Mouse (Mus musculus) heart, adult 8-10 months (tissue): ENCODE results near the gene Tbc1d24. TPM values are rescaled to one million over a fixed set of nuclear protein-coding genes. Genes with fewer than 3 reads are reported as not detected.

Experiments
- DNase-seq: peaks from one replicate; pipeline ENCODE4 v3.0.0; 2022; ENCODE audit warnings: low spot score
- total RNA-seq, 4 experiments: library from RNA; stranded (reverse); gene quantifications; 2 replicates each; pipeline ENCODE4 v1.2.4; 2022

Tbc1d24 gene
- total RNA-seq, 4 experiments from 2014 or later: 11.5 to 14.5 (median 12.6) TPM

DNA sequence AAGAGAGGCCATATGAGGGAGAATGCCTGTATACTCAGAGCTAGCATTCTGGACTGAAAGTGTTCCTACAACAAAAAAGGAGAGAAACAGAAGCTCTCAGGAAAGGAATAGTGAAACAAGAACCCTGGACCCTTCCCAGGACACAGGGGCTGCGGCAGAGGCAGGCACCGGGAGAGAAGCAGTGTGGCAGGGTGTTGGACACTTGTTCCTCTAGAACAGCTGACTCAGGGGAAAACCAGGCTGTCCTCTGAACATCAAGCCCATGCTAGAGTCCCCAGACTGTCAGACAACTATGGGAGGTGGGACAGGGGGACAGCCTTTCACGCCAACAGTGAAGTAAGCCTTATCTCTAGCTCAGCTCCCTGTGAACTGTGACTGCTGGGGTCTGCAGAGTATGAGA, 5.2 kb upstream of the Tbc1d24 start:
- DNase-seq: no peak

DNA sequence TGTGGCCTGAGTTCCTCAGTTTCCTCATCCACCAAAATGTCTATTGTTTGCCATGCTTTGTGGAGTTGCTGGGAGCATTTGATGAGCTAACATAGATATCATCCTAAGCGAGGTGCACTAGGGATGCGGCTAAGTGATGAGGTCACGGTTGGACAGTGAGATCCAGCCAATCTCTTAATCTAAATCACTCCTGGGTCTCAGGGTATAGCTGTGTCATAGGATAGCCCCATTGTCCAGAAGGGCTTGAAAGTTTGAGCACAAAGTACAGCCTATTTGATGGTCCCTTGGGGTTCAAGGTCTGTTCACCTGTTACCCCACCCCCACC, 4.5 kb upstream of the Tbc1d24 start:
- DNase-seq: no peak

DNA sequence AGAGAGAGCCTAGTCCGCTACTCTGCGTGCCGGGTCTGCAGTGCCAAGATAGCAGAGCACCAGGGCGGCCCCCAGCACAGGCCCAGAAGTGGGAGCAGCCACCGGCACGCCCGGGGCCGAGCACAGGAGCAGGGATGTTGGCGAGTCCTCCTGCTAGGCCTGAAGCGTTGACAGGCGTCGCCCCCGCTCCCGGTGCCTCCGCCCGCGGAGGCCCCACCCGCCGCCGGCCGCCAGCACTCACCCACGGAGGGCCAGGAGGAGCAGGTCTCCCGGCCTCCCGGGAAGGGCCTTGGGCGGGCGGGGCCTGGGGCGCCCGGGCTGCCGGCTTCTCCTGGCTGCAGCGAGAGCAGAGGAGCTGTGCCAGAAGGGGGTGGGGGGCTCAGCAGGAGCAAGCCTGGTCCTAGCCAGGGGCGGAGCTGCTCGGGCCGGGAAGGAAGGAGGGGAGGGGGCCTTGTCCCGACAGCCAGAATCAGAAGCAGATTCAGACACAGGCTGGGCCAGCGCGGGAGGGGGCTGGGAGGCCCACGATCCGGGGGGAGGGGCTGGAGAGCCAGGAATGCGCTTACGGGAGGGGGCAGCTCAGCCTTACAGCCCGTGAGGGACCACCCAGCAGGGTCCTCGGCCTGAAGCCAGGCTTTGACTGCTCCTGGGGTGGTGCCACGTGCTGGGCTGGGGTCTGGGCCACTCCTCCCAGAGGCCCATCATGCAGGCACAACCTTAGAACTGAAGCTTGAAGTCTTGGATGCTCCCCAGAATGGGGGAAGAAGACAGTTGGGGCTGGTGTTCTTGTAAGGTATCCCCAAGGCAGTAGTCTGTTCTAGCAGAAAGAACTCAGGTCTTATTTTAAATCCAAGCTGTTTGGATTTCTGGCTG, 3.9 kb upstream of the Tbc1d24 start, which contains the start of gene Ntn3:
Gene Ntn3 (minus strand): TSS at position 489 of the 873 bp plus-strand sequence.
- DNase-seq: no peak

DNA sequence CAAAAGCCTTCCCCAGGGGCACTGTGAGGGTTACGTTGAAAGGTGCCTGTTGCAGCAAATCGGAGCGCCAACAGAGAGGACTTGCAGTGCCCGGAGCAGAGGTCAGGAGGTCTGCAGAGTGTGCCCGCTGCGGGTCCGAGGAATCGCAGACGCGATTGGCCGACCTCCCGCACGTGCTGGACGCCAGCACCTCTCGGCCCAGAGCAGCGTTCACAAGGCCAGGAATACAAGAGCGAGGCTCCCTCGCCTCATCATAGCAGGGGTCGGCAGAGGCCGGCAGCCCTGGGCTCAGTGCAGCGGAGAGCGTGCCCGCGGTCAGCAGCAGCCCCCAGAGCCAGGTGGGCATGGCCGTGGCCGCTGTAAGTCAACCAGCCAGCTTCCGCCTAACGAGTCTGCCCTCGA, 3.3 kb upstream of the Tbc1d24 start:
- no peak for DNase-seq

DNA sequence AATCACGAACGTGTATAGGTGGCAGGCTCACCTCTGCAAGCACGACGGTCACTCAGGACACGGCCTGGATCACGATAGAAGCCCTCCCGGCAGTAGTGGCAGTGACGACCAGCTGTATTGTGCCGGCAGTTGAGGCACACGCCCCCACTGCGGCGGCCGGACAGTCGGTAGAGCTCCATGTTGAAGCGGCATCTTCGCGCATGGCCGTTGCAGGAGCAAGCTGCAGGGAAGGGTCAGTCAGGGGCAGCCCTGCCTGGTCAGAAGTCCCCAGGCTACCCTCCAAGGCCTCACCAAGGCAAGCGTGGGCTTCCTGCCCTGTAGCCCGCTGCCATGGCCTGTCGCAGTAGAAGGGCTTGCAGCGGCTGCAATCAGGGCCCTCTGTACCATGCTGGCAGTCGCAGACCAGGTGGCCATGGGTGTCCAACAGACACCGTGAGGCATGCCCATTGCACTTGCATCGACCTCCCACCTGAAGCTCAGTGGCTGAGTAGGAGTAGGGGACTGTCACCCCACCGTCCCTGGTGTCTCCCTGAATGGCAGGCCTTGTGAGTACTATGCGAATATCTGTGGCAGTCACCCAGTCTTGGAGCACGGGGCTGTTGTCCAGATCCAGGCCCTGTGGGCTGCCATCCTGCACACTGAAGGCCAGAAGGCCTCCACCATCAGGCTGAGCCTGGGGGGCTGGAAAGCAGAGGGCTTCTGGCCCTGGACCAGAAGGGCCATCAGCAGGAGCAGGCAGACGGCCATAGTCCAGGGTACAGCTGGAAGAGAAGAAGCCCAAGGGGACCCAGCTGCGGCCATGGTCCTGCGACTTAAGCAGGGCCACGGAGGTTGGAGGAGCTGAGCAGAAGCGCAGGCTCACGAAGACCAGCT, 2.6 kb upstream of the Tbc1d24 start:
- no peak for DNase-seq

DNA sequence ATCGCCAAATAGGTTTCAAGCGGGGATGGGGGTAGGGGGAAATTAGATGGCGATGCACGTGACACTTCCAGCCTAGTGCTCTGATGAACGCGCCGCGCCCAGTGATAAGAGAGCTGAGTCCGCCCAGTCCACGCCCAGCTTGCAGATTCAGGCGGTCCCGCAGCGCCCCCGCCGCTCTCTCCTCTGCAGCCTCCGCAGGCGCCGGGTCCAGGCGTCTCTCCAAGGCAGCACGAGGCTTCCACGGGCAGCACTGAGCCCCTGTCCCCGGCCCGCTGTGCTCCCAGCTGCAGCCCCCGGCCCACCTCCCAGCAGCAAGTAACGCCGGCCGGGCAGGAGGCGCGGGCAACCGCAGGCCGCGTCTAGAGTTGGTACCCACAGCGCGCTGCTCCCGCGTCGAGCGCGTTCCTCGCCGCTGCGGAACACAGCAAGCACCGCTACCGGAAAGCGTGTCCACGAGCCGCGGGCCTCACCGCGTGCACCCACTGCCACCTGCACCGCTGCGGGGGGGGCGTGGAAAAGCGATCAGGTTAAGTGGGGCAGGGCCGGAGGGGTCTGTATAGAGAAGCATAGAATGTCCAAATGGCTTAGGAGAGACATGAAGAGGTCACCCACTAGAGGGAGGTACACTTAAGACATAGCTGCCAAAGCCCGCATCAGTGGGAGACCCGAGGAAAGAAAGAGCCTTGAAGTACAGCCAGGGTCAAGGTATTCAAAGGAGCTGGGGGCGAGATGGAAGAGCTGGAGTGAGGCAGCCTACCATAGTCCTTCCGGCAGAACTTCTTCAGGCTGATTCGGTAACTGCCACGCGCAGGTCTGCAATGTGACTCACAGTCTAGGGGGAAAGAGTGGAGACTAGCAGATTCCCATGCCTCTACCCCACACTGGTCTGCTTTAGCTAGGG, 1.3 kb upstream of the Tbc1d24 start:
- DNase-seq: no peak

DNA sequence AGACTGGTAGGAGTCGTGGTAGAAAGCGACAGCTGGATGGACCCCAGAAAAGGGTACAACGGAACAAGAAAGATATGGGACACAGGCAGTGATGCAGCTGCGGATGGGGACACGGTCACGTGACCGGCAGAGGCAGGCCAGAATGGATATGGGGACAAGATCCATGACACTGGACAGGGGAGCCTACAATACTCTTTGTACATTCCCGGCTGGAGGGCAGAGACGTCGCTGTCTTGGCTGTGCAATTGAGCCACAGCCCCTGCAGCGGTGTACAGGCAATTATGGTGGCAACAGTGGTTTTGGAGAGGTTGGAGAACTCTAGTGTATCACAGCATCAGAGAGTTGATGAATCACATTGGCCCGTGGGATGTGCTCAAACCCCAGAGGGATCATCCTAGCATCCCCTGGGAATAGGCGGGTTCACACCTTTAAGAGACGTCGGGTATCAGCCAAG, 573 bp upstream of the Tbc1d24 start:
- no peak for DNase-seq

DNA sequence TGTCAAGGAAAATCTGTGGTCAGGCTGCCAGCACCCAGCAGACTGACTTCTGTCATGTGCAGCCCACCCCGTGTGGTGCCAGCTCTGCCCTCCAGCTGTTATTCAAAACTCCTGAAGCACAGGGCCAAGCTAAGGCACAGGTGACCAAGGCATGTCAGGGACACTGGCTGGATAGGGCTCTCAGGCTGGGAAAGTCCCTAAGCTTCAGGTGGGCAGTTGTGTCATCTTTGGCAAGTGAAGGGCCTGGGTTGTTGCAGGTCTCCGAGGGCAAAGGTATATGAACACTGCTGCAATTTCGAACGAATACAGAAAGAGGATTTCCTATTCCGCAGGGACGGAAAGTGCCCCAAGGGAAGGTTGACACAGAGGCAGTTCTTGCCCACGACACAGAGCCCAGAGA, 516 bp downstream of the Tbc1d24 start:
- no peak for DNase-seq

DNA sequence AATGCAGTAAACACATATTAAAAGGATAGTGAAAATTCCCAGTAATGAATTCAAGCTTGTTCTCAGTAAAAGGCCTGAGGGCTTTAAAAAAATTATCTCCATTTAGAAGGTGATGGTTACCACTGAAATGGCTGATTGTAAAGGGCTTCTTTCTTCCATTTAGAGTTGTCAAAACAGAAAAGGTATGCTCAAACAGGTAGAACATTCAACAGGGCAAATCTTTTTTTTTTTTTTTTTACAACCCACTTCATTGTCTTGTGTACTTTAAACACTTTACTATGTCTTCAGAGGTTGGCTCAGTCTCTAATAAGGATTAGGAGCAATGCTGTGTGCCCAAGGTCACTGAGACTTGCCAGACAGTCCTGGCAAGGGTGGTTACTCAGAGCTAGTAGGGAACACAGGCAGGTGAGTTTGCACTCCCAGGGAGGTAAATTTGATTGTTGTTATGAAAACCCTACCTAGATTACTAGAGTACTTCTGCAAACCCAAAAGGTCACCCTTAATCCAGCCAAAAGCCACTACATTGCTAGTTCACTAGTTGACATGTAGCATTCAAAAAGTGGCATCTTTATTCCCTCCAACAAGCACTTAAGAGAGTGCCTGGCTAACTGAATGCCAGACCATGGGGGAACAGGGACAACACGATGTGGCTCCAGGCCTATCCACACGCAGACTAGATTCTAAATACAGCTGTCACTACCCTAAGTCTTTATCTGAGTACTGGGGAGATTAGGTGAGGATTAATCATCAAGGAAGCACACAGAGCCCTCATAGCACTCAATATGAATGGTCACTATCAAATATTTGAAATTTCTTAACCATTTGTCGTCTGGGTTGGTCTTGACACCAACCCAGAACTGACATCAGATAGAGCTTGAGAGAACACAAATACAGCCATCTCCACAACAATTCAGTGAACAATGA, 1.5 kb downstream of the Tbc1d24 start:
- DNase-seq: no peak

DNA sequence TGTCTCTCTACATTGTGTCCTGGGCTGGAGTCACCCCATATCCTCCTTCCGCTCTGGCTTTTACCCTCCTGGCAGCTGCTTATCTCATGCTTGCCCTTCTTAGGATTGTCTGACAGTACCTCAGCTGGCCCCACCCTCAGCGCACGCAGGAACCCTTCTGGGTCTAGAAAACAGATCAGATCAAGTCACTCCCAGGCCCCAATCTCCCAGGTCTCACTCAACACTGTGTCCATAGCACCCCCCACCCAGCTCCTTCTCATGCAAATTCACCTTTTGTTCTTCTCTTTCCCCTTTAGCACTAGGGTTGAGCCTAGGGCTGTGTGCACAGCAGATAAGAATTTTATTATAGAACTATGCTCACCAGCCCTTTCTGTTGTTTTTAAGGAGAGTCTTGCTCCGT, 2.3 kb downstream of the Tbc1d24 start:
- no peak for DNase-seq

DNA sequence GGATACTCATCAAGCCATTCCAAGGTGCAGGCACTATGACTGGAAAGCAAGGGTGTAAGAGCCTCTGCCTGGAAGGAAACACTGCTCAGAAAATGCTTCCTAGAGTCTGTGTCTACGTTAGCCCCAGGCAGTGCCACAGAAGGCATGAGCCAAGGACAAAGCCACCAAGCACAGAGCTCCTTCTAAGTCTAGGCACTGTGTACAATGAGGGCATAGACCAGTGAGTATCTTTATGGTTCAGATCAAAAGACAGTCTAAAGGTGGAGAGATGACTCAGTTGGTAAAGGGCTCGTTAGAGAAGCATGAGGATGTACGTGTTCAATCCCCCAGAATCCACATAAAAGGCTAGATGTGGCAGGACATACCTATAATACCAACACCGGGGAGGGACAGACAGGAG, 4.3 kb downstream of the Tbc1d24 start:
- no peak for DNase-seq

DNA sequence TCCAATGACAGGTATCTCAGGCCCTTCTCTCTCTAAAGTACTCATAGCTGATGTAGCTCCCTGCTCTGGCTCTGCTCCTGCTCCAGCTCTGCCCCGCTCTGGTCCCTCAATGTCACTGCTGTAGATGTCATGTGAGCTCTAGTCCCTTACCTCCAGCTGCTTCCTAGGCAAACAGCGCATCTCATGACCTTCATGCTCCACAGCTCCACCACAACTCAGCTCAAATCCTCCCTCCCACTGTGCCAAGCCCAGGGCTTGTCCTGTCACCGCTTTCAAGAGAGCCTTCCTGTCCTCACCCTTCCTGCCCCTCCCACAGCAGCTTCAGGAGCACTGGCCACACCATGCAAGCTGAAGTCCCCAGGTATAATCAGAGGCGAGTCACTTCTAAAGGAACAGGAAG, 5.6 kb downstream of the Tbc1d24 start:
- DNase-seq: no peak

DNA sequence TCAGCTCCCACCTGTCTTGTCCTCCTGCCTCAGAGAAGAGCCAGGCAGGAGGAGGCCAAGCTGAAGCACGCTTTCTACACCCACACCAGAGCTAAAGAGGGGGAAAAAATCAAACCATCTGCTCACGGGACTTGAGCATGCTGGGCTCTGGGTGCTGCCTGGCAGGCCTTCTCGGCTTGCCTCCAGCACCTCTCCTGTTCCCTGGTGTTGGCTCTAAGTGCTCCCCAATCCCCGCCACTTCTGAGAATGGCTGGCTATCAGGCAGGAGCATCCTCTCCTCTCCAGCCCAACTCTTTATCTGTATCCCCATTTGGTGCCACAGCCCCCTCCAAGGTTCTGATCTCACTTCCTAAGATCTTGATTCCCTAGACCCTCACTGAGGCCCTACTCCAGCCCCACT, 6.1 kb downstream of the Tbc1d24 start:
- DNase-seq: no peak

DNA sequence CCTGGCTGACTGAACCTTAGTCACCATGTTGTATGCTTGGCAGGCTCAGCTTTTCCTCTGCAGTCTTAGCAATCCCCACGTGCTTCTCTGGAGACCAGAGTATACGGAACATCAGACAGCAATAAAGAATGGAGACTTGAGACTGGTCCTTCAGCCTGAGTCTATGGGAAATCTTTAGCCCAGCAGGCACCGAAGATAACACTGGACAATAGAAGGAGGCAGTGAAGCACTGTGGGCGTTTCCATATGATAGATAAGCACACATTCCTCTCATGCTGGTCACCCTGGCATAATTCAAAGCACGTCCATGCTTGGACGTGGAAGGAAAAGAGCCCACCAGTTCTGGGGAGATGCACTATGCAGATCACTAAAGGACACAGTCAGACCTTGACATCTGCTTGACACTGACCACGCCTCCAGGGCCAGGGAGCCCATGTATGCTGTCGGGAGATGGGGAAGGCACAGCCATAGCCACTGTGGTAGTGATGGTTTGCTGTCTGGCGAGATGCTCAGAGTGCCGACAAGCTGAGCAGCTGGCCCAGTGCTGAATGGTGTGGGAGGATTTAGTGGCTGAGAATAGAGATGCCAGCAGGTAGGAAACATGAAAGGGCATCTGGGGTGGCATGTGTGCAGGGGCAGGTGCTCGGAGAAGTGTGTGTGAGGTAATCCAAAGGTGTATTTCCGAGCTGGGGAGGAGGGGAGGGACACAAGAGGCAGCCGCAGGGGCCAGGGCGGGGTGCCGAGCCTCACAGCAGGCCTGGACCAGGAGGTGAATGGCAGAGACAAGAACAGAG, 8.1 kb downstream of the Tbc1d24 start:
- DNase-seq: no peak

DNA sequence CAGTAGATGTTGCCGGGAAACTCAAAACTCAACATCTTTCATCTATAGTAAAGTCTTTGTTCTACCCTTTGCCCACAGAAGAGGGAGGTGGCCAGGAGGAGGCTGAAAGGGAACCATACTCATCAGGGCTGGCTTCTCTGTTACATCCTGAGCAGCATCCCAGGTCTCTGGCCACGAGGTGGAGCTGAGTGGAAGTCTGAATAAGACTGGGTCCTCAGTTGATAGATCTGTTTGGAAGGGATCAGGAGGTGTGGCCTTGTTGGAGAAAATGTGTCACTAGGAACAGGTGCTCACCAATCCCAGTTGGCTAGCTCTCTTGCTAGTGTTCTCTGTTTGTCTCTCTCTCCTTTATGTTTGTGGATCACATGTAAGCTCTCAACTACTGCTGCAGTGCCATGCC, 10.0 kb downstream of the Tbc1d24 start:
- no peak for DNase-seq

DNA sequence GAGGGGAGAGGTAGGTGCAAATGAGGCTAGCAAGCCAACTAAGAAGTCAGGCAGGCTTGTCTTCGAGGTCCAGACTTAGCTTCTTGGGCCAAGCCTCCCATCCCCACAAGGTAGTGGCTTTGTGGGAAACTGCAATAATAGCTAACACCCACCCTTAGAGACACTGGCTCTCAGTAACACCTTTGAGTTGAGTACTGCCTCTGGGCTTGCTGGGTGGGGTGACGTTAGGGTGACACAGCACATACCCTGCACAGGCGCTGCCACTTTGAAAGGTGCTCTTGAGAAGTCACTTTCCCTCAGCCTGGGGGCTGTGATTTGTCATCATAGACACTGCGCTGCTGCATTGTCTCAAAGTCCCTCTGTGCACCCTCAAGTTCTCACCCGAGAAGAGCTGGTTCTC, 11.6 kb downstream of the Tbc1d24 start:
- DNase-seq: no peak

DNA sequence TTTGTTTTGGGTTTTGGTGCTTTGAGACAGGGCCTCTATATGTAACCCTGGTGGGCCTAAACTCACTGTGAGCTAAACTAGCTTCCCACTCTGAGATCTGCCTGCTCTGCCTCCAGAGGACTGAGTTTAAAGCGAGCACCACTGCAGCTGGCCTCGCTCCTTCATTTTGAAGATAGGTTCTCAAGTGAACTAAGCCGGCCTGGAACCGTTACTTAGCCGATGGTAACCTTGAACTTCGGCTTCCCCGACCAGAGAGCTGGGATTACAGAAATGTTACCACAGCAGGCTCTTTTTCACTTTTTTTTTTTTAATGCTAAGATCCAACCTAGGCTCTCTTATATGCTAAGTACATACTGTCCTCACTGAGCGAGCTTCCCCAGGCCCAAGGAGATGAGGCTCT, 12.1 kb downstream of the Tbc1d24 start:
- DNase-seq: no peak

DNA sequence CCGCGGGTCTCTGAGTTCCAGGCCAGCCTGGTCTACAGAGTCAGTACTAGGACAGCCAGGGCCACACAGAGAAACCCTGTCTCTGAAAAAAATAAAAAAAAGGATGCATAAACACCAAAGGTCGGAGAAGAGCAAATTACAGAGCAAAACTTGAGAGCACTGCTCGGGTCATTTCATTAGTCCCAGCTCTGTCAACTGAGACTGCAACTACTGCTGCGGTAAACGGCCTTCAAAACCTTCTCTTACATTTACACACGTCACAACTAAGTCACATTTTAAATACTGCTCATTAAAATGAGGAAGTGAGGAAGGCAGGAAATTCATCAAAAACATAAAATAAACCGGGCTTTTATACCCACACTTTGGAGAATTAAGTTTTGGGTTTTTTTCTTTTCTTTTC, 12.5 kb downstream of the Tbc1d24 start:
- no peak for DNase-seq

DNA sequence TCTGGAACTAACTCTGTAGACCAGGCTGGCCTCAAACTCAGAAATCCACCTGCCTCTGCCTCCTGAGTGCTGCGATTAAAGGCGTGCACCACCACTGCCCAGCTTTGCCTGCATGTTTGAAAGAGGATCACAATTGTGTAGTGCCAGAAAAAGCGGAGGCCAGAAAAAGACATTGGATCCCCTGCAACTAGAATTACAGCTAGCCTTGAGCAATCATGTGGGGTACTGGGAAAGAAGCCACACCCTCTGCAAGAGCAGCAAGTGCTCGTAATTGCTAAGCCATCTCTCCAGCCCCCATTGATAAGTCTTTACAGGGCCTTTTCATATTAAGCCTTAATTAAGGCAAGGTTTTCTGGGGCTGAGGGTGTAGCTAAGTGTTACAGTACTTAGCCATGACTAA, 13.9 kb downstream of the Tbc1d24 start:
- DNase-seq: no peak

DNA sequence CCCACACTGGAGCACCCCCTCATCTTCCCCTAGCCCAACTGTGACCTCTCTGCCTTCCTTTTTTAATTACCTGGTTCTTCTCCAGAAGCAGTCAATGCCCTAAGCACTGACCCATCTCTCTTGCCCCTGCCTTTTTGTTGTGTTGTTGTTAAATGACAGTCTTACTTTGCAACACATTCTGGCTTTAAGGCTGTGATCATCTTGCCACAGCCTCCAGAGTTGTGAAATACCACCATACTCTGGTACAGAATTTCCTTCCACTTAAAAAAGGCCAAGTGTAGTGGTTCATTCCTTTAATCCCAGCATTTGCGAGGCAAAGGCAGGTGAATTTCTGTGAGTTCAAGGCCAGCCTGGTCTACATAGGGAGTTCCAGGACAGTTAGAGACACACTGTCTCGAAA, 14.4 kb downstream of the Tbc1d24 start:
- DNase-seq: no peak
